Mouse (Mus musculus) bone marrow macrophage, adult 2 months (primary cell): ENCODE results near the gene Ifna1. TPM values are rescaled to one million over a fixed set of nuclear protein-coding genes. Genes with fewer than 3 reads are reported as not detected.
"Not testable (repeated sequence)": the region's sequence is repeated elsewhere in the genome, so short reads cannot be mapped to it uniquely, and the experiment has no call there.

Experiments used
- H3K27ac ChIP-seq: 2 replicates; pipeline ENCODE4 v1.5.1; 2012; ENCODE audit warnings: low read depth, low read length; ENCODE audit not compliant: insufficient read depth
- H3K4me1 ChIP-seq: 2 replicates; pipeline ENCODE4 v1.6.1; 2012; ENCODE audit warnings: low read length; ENCODE audit not compliant: control insufficient read depth, insufficient read depth
- H3K4me3 ChIP-seq: 2 replicates; pipeline ENCODE4 v1.5.1; 2012; ENCODE audit warnings: mild to moderate bottlenecking, low read length, moderate library complexity; ENCODE audit not compliant: insufficient read depth
- CTCF ChIP-seq: IDR thresholded peaks from 2 replicates; pipeline ENCODE4 v1.5.1; 2012; ENCODE audit warnings: low read depth, mild to moderate bottlenecking, low read length, moderate library complexity
- POLR2A ChIP-seq: IDR thresholded peaks from 2 replicates; pipeline ENCODE4 v1.6.1; 2012; ENCODE audit warnings: mild to moderate bottlenecking, low read depth, low read length, borderline replicate concordance
- polyA plus RNA-seq: library from polyadenylated mRNA; stranded (reverse); fragments of >200 nt; gene quantifications from 2 replicates; pipeline ENCODE4 v1.2.4, GENCODE M21; 2012; ENCODE audit not compliant: missing spikeins, insufficient read depth, insufficient read length

The Ifna1 gene
- not detected in 2 replicates for polyA plus RNA-seq

GRCm38 (mm10) chr4:88849698-88850097 lies at the start of gene Ifna1:
Ifna1 (plus strand) TSS chr4:88850087.
- TF ChIP-seq CTCF, result no peak
- no peak for TF ChIP-seq POLR2A

DNA sequence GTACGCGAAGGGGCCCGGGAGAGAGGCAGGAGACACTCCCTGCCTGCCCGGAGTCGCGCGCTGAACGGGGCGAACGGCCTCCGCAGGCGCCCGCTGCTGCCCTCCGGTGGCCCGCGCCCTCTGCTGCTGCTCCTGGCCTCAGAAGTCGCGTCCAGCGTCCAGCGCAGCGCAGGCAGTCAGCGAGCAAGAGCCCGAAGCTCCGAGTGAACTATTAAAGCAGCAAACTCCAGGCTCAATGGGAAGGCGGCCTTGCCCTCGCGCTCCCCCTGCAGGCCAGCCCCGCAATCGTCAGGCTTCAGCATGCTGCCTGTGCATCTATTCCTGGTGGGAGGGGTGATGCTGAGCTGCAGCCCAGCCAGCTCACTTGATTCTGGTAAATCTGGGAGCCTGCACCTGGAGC lies 46.9 kb upstream of the Ifna1 start, which contains the start of gene Gm13287:
Gene Gm13287 (plus strand): TSS at position 301 of the 400 bp plus-strand sequence.
- not testable (repeated sequence) for H3K4me1 ChIP-seq, H3K27ac ChIP-seq
- peak within 1 kb of the TSS; percentile 17; the same call in 1 of the 2 replicates for H3K4me3 ChIP-seq

More at GRCm38 (mm10) chr4:88849698-88850097, at the start of gene Ifna1:
- H3K4me3 ChIP-seq, result no peak within 1 kb of the TSS
- no peaks in the 10 kb centered on the region for H3K4me1 ChIP-seq
- H3K27ac ChIP-seq, result no peak within 1 kb of the TSS

- not testable (repeated sequence) for H3K27ac ChIP-seq, H3K4me1 ChIP-seq
- H3K4me3 ChIP-seq, result 0 out of 2 replicates have a peak within 1 kb of the TSS, but pooled peaks have one; percentile 14
Measured at GRCm38 (mm10) chr4:88805231-88805630, 44.7 kb upstream of the Ifna1 start, which contains the start of gene Gm13288. Gm13288 (plus strand) TSS chr4:88805531.

DNA sequence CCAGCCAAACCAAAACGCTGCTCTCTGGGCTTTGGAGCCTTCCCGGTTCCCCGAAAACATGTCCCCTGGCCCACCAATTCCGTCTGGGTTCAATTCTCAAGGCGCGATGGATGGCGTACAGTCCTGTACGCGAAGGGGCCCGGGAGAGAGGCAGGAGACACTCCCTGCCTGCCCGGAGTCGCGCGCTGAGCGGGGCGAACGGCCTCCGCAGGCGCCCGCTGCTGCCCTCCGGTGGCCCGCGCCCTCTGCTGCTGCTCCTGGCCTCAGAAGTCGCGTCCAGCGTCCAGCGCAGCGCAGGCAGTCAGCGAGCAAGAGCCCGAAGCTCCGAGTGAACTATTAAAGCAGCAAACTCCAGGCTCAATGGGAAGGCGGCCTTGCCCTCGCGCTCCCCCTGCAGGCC lies 44.1 kb upstream of the Ifna1 start:
- H3K4me1 ChIP-seq, H3K27ac ChIP-seq: not testable (repeated sequence)
- H3K4me3 ChIP-seq, result 0 out of 2 replicates have a peak overlapping the region, but pooled peaks have one; percentile 14

DNA sequence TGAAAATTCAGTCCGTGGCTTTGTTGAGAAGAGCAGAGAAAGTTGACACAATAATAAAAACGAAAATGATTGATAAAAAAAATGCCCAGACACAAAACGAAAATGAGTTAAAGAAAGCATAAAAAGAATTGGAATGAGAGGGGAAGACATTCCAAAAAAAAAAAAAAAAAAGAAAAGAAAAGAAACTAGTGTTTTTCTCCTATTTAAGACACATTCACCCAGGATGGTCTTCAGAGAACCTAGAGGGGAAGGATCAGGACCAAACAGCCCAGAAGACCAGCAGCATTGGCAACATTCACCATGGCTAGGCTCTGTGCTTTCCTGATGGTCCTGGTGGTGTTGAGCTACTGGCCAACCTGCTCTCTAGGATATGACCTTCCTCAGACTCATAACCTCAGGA lies 34.0 kb upstream of the Ifna1 start, which contains the start of gene Ifna7:
Gene Ifna7 (plus strand): TSS at position 301 of the 400 bp plus-strand sequence.
- no peak for TF ChIP-seq CTCF
- no peak for TF ChIP-seq POLR2A
- Histone ChIP-seq H3K4me1 (no peaks in the 10 kb centered on the region), H3K27ac (no peak within 1 kb of the TSS), H3K4me3 (no peak within 1 kb of the TSS)

- H3K27ac ChIP-seq, result no peak within 1 kb of the TSS
- no peak within 1 kb of the TSS for H3K4me3 ChIP-seq
- H3K4me1 ChIP-seq, result no peaks in the 10 kb centered on the region
- no peak for TF ChIP-seq CTCF
Measured at GRCm38 (mm10) chr4:88819659-88820058, 30.2 kb upstream of the Ifna1 start, which contains the start of gene Ifna11. Ifna11 (plus strand) TSS chr4:88819959.

DNA sequence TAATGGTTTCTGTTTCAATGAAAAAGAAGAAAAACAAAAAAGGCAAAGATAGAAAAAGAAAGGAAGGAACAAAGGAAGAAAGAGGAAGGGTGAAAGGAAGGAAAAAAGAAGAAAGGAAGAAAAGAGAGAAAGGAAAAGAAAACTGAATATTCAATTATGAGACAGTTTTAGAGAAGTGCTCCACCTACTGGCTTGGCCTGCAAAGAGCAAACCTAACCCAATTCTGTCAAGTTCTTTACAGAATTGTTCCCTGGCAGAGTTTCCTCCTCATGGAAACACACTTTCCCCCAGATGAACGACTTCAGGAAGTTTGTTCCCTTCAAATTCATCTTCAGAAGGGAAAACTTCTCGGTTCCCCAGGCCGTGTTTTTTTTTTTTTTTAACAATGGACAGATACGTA lies 26.9 kb upstream of the Ifna1 start:
- H3K4me1 ChIP-seq, result no peaks in the 10 kb centered on the region
- no peak overlapping the region for H3K4me3 ChIP-seq

GRCm38 (mm10) chr4:88827116-88827515 lies 22.8 kb upstream of the Ifna1 start, which contains the start of gene Ifna6:
Ifna6 (plus strand) TSS chr4:88827416.
- not testable (repeated sequence) for H3K27ac ChIP-seq, H3K4me3 ChIP-seq, H3K4me1 ChIP-seq

More for the DNA sequence above, 26.9 kb upstream of the Ifna1 start:
- no peak overlapping the region for H3K27ac ChIP-seq
- TF ChIP-seq POLR2A (no peak), CTCF (no peak)

DNA sequence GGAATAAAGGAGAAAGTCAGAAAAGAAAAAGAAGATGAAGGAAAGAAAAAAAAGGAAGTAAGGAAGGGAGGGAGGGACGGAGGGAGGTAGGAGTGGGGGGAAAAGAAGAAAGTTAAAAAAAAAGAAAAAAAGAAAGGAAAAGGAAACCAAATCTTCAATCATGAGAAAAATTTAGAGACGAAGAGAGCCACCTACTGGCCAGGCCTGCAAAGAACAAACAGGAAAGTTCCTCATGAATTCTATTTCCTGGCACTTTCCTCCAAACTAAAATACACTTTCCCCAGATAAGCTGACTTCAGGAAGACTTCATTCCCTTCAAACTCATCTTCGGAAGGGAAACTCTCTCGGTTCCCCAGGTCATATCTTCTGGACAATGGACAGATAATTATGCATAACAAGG lies 19.4 kb upstream of the Ifna1 start:
- TF ChIP-seq CTCF (no peak), POLR2A (no peak)
- Histone ChIP-seq H3K4me3 (no peak overlapping the region), H3K4me1 (no peaks in the 10 kb centered on the region), H3K27ac (no peak overlapping the region)

DNA sequence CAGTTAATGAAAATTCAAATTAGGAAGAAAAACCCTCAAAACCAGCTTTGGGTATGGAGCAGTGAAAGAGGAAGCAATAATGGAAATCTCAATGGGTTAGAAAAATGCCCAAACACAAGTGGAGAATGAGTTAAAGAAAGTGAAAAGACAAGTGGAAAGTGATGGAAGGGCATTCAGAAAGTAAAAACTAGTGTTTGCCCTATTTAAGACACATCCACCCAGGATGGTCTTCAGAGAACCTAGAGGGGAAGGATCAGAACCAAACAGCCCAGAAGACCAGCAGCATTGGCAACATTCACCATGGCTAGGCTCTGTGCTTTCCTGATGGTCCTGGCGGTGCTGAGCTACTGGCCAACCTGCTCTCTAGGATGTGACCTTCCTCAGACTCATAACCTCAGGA lies 14.7 kb upstream of the Ifna1 start, which contains the start of gene Ifna5:
Gene Ifna5 (plus strand): TSS at position 301 of the 400 bp plus-strand sequence.
- not testable (repeated sequence) for H3K4me3 ChIP-seq

GRCm38 (mm10) chr4:88838828-88839227 lies 11.1 kb upstream of the Ifna1 start:
- TF ChIP-seq CTCF (no peak), POLR2A (no peak)
- Histone ChIP-seq H3K27ac (no peak overlapping the region), H3K4me3 (no peak overlapping the region), H3K4me1 (no peaks in the 10 kb centered on the region)

More for the DNA sequence above, 14.7 kb upstream of the Ifna1 start, which contains the start of gene Ifna5:
- H3K4me1 ChIP-seq, H3K27ac ChIP-seq: not testable (repeated sequence)
